In the genomic region with DNA sequence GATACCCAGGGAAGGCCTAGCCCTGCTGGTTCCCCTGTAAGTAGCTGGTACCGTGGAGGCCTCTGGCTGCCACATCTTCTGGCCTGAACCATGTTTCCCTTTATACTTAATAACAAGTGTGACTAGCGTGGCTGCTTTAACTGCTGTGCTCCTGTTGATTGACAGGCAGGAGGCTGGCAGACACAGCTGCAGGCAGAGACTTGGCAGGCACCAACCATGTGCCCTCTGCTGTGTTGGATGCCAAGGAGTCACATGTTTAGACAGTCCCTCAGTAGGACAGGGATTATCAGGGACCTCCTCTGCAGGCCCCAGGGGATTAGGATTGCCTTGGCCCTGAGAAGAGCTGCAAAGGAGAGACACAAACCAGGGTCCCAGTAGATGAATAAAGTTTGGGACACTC, we compare ENCODE assay signal across 9 mouse cellular contexts. TPM values are rescaled to one million over a fixed set of nuclear protein-coding genes. Genes with fewer than 3 reads are reported as not detected.
A peak's percentile ranks its signal among the peaks of the same experiment; 100 is the strongest.
DNase-seq lines count a peak whose midpoint lies in the region; ATAC-seq and TF ChIP-seq lines count a peak whose summit lies in the region.
"Had no signal": no experiment of that assay in that cellular context is flagged by ENCODE, and none has a peak within 500 bp of the region (broad histone marks: within the 10 kb centered on the region; RNA-seq: fewer than 3 reads in every experiment).

No protein-coding gene starts in this region.

- intact Hi-C loops in gastrocnemius, adult 2 months (cut with DNase I): loop anchor here (10.0 kb wide), 1 partner anchor 154 kb away; no protein-coding TSS in a partner anchor

- TF ChIP-seq CTCF in gastrocnemius, adult 2 months (IDR thresholded peaks at IDR 0.05): no peak

- H3K36me3 ChIP-seq in embryonic facial prominence, embryonic 14.5 days (ENCODE audit: control insufficient read depth, insufficient read depth, low read length): no peaks in the 10 kb centered on the region
- no peaks in the 10 kb centered on the region for H3K36me3 ChIP-seq in embryonic facial prominence, embryonic 10.5 days (replicated peaks)

- 56% methylated on average over 2 of the region's 2 CpGs for WGBS in embryonic facial prominence, embryonic 14.5 days
- 61% methylated on average over 2 of the region's 2 CpGs for WGBS in embryonic facial prominence, embryonic 10.5 days

- no peak overlapping the region for H3K4me3 ChIP-seq in embryonic facial prominence, embryonic 14.5 days (ENCODE audit: low read depth, low read length)
- no peak overlapping the region for H3K4me3 ChIP-seq in embryonic facial prominence, embryonic 10.5 days
- H3K4me3 ChIP-seq in gastrocnemius, adult 2 months: no peak overlapping the region

- no peak overlapping the region for H3K9ac ChIP-seq in embryonic facial prominence, embryonic 14.5 days (ENCODE audit: low read depth, low read length)

- no peak overlapping the region for H3K4me2 ChIP-seq in embryonic facial prominence, embryonic 14.5 days (ENCODE audit: low read depth, low read length)

- no peak overlapping the region for H3K27ac ChIP-seq in embryonic facial prominence, embryonic 14.5 days (replicated peaks; ENCODE audit: low read depth, low read length)
- H3K27ac ChIP-seq in embryonic facial prominence, embryonic 10.5 days (replicated peaks): no peak overlapping the region
- peak overlapping the region; percentile 65 for H3K27ac ChIP-seq in gastrocnemius, adult 2 months

- no peaks in the 10 kb centered on the region for H3K27me3 ChIP-seq in embryonic facial prominence, embryonic 14.5 days (replicated peaks; ENCODE audit: control insufficient read depth, insufficient read depth, low read length)
- no peaks in the 10 kb centered on the region for H3K27me3 ChIP-seq in embryonic facial prominence, embryonic 10.5 days (replicated peaks; ENCODE audit: low read depth, poor library complexity, severe bottlenecking)

- no peaks in the 10 kb centered on the region for H3K9me3 ChIP-seq in embryonic facial prominence, embryonic 14.5 days (ENCODE audit: control insufficient read depth, low read length)
- H3K9me3 ChIP-seq in embryonic facial prominence, embryonic 10.5 days: no peaks in the 10 kb centered on the region

- DNase-seq in embryonic facial prominence, embryonic 14.5 days (ENCODE audit: low spot score): peak; percentile 78
- DNase-seq in embryonic facial prominence, embryonic 10.5 days (ENCODE audit: low spot score): no peak
- peak; percentile 30 to 37 for DNase-seq in layer of hippocampus, postnatal 10 days (ENCODE audit: low spot score in 2 of 2)
- DNase-seq in layer of hippocampus, adult 9-10 months (ENCODE audit: low spot score): no peak
- DNase-seq in gastrocnemius, adult 2 months: peak; percentile 78
- DNase-seq in layer of hippocampus, postnatal 14 days (ENCODE audit: low spot score in 2 of 2): peak; percentile 32 to 52
- no peak for DNase-seq in lung, postnatal 4 days
- DNase-seq in right cerebral cortex, postnatal 36 days (ENCODE audit: low spot score in 2 of 2): no peak
- DNase-seq: cerebellum, adult 9-11 months had no signal

- peak; percentile 39; the same call in 1 of the 2 replicates for ATAC-seq in embryonic facial prominence, embryonic 14.5 days (ENCODE audit: low read depth)

- H3K4me1 ChIP-seq in embryonic facial prominence, embryonic 14.5 days (ENCODE audit: control insufficient read depth, insufficient read depth, low read length): no peaks in the 10 kb centered on the region
- peaks cover 6% of the 10 kb centered on the region for H3K4me1 ChIP-seq in embryonic facial prominence, embryonic 10.5 days

RNA-seq across cellular contexts. Expression of a gene that starts 53.6 kb away (rescaled TPM):
- 2.7 and 7.1 TPM in 2 replicates for polyA plus RNA-seq in embryonic facial prominence, embryonic 14.5 days (2014; fragmentation: Nextera tagmentation; extraction: Ambion mirVana)
- 1.4 and 1.6 TPM in 2 replicates for polyA plus RNA-seq in embryonic facial prominence, embryonic 10.5 days (2016; fragmentation: Nextera tagmentation; extraction: Ambion mirVana)
- total RNA-seq in layer of hippocampus, postnatal 10 days (2021): under 1 TPM in 1 of 2 experiments, not detected in 1; 0.27 TPM
- total RNA-seq in gastrocnemius, adult 2 months (2021): under 1 TPM in 1 of 2 experiments, not detected in 1; 0.36 TPM
- under 1 TPM in 1 of 2 experiments, not detected in 1; 0.38 TPM for total RNA-seq in layer of hippocampus, postnatal 14 days (2021)

Comparison
In these comparisons a context has a peak if more than half of its experiments do, and no peak if none do; other contexts are left out.
1. DNase-seq: peak in embryonic facial prominence, embryonic 14.5 days (single experiment), layer of hippocampus, postnatal 10 days (2 of 2), gastrocnemius, adult 2 months (single experiment) and layer of hippocampus, postnatal 14 days (2 of 2); none in embryonic facial prominence, embryonic 10.5 days (single experiment), layer of hippocampus, adult 9-10 months (single experiment), lung, postnatal 4 days (0 of 2) and right cerebral cortex, postnatal 36 days (0 of 2).